Comparison of ENCODE assay signal across 19 mouse cellular contexts in the genomic region with DNA sequence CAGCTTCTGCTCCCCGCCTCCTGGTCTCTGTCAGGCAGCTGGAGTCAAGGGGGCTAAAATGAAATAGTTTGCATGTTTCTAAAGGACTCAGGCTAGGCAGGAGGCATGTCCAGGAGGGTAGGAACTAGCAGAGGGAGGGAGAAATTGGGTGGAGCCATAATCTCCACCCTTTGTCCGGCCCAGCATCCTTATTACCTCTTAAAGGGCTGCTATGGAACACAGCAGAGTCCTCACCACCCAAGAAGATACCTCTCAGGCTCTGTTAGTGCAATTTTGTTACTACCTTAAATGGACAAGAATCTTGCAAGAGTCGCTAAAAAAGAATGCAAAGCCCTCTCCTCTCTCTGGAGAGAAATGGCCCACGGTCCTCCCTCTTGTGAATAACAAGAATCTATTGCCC.
"Had no signal": no experiment of that assay in that cellular context is flagged by ENCODE, and none has a peak within 500 bp of the region (broad histone marks: within the 10 kb centered on the region; RNA-seq: fewer than 3 reads in every experiment).

No protein-coding gene starts in this region.

- H3K27me3 ChIP-seq: liver, embryonic 13.5 days; neural tube, embryonic 12.5 days; neural tube, embryonic 15.5 days had no signal

- H3K9ac ChIP-seq: liver, embryonic 13.5 days; neural tube, embryonic 12.5 days; neural tube, embryonic 15.5 days had no signal

- H3K27ac ChIP-seq: liver, embryonic 13.5 days; neural tube, embryonic 12.5 days; neural tube, embryonic 15.5 days had no signal

- H3K4me1 ChIP-seq: liver, embryonic 13.5 days had no signal

- DNase-seq: kidney, adult 11 months; kidney, adult 9 months; kidney, postnatal 14 days; kidney, postnatal 4 days; layer of hippocampus, adult 9-11 months; liver, embryonic 13.5 days; lung, adult 2 months; lung, postnatal 14 days; lung, postnatal 4 days; midbrain, embryonic 14.5 days; retina, postnatal 1 day; right cerebral cortex, postnatal 25 days; spleen, adult 18-20 months; thymus, adult 2 months; thymus, postnatal 25 days had no signal

- H3K4me3 ChIP-seq: left cerebral cortex, adult 2 months; liver, embryonic 13.5 days; neural tube, embryonic 12.5 days; neural tube, embryonic 15.5 days had no signal

- H3K9me3 ChIP-seq: liver, embryonic 13.5 days; neural tube, embryonic 12.5 days; neural tube, embryonic 15.5 days had no signal

- H3K4me2 ChIP-seq: liver, embryonic 13.5 days; midbrain, embryonic 11.5 days; neural tube, embryonic 12.5 days; neural tube, embryonic 15.5 days had no signal

- H3K36me3 ChIP-seq: liver, embryonic 13.5 days; neural tube, embryonic 12.5 days; neural tube, embryonic 15.5 days had no signal
